Mouse (Mus musculus): ENCODE data around the gene N4bp3.
A peak's percentile ranks its signal among the peaks of the same experiment; 100 is the strongest.
"Not testable (repeated sequence)": the region's sequence is repeated elsewhere in the genome, so short reads cannot be mapped to it uniquely, and the experiment has no call there.

N4bp3 gene

DNA sequence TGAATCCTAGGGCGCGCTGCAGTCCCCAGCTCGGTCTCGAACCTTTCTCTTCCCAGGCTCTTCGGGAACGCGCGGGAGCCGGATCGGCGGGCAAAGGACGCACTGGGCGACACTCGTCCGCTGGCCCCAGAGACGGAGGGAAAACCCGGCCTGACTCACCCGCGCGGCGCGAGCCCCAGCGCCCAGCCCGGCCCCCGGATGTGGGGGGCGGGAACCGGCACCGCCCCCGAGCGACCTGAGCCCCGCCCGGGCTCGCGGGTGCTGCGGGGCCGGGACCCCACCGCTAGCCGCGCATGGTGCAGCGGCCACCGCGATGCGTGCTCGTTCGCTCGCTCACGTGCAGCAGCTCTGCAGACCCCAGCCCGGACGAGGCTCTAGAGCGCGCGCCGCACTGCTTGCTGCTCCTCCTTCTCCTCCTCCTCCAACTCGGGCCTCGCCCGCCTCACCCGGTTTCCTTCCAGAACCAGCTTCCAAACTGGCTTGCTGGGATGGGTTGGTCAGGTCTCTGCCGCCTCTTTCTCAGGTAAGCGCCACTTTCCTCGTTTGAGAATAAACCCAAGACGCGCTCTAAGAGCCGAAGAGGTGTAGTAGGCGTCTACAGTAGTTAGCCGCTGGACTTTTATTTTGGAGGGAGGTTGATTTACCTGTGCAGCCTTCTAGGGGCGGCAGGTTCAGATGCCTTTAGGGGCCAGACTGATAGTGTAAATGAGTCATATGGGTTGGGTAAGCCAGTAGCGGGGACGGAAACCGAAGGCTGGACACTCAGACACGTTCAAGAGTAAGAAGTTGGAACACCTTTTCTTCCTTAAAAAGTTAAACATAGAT is at the start of gene N4bp3, which contains the start of gene D930048N14Rik:
N4bp3 (minus strand) TSS at position 152 of the 825 bp plus-strand sequence.
D930048N14Rik (plus strand) TSS at position 264 of the 825 bp plus-strand sequence.
- DNase-seq = peak; percentile 88

- no peak for DNase-seq
Observed at GRCm38 (mm10) chr11:51694984-51695383, 44.3 kb upstream of the N4bp3 start.

GRCm38 (mm10) chr11:51690597-51690996 is 40.0 kb upstream of the N4bp3 start:
- not testable (repeated sequence) for DNase-seq

DNA sequence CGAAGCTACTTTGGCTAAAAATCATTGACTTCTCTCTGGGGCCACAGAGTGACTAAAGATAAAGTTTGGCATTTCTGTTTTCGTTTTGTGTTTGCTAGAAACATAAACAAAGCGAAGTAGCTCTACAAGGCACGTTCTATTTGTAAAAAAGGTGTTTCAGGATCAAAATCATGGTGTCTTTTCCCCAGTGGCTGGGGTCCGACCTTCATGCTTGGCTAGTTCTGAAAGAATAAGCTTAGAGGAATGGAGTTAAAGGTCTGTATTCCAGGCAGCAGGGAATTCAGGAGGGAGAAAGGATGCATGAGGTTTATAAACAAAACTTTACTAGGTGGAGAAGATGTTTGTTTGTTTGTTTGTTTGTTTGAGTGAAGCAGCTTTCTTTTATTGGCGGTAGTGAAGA is 38.7 kb upstream of the N4bp3 start:
- no peak for DNase-seq

DNA sequence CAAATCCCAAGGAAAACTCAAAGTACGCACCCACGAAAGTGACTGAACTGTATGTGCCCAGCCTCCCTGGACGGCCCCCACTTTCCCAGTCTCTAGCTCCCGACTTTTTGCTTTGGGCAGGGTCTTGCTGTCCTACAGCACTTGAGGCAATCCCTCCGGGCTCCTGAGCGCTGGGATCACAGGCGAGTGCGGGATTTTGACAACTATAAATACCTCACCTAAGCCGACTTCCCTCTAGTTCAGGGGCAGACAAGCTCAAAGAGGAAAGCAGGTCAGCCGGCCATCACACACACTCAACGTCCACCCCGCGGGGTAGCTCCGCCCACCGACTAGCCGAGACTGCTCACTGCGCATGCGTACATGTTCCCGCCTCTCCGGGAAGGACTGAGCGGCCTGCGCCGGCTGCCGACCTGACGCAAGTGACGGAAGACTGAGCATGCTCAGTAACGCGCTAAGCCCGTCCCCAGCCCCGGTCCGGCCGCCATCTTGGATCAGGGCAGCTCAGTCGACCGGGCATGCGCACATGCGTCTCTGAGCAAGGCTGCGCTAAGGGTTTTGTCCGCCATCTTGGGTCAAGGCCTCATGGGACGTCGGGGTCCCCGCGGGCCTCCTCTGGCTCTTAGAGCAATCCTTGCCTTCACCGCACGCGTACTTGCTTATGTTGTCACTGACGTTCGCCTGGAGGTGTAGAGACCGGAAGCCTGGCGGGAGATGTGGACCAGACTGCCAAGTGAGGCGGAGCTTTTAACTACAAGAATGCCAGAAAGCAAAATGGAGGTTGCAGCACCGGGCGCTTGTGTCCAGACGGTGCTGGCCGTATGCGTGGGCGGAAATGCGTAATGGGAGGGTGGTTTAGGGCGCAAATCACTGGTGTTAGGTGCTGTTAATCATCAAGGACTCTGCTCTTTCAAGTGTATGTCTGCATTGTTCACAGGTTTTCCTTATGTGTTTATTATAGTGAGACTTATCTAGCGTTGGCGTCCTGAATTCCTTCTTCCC is 38.0 kb upstream of the N4bp3 start, which contains the start of gene 0610009B22Rik:
0610009B22Rik (minus strand) TSS at position 545 of the 999 bp plus-strand sequence.
- DNase-seq = peak; percentile 100

DNA sequence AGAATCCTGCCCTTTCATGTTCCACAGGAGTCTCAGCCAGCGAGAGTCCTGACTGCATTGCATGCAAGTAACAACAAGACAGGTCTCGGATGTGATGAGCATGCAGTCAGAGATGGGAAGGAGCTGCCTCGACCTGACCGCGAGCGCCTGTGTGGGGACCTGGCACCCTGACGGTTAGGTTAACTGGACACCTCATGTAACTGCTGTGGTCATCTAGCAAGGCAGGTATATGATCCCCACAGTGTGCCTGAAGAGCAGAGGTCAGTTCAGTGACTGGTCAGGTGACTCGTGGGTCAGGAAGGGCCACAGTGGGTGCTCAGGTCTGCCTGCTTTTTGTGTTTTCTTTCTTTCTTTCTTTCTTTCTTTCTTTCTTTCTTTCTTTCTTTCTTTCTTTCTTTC is 31.3 kb upstream of the N4bp3 start:
- peak; percentile 15 for DNase-seq

GRCm38 (mm10) chr11:51681324-51681975 is 30.8 kb upstream of the N4bp3 start:
- DNase-seq = peak; percentile 88

GRCm38 (mm10) chr11:51679466-51679865 is 28.8 kb upstream of the N4bp3 start:
- DNase-seq = no peak

- no peak for DNase-seq
Observed at GRCm38 (mm10) chr11:51677737-51678418, 27.2 kb upstream of the N4bp3 start.

DNA sequence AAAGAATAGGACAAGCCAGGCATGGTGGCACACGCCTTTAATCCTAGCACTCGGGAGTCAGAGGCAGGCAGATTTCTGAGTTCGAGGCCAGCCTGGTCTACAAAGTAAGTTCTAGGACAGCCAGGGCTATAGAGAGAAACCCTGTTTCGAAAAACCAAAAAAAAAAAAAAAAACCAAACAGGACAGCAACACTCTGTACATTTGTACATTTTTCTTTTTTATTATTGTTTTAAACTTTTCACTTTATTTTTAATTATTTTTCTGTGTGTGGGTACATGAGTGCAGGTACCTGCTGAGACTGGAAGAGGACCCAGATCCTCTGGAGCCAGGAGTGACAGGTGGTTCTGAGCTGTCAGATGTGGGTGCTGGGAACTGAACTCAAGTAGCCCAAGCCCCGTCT is 24.7 kb upstream of the N4bp3 start:
- DNase-seq = no peak

- DNase-seq = no peak
Observed at GRCm38 (mm10) chr11:51673291-51673690, 22.6 kb upstream of the N4bp3 start.

GRCm38 (mm10) chr11:51671376-51671775 is 20.7 kb upstream of the N4bp3 start:
- DNase-seq = no peak

DNA sequence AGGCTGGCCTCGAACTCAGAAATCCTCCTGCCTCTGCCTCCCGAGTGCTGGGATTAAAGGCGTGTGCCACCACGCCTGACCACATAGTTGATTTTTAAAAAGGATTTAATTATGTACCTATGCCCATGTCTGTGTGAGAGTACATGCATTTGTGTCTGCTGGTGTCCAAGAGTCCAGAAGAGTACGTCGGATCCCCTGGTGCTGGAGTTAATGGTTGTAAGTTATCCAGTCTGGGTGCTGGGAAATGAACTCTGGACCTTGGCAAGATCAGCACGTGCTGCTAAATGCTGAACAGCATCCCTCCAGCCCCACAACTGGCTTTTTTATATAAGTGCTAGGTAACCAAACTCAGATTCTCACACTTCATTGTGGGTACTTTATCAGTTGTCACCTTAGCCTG is 20.2 kb upstream of the N4bp3 start:
- DNase-seq = no peak

DNA sequence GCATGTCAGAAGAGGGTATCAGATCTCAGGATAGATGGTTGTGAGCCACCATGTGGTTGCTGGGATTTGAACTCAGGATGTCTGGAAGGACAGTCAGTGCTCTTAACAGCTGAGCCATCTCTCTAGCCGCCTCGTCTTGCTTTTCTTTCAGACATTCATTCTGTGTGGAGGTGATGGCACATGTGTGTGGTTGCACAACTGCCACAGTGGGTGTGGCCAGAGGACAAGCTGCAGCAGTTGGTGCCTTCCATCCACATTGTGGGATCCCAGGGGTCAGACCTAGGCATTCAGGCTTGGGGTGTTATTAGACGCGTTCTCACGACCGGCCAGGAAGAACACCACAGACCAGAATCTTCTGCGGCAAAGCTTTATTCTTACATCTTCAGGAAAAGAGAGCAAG is 14.1 kb upstream of the N4bp3 start:
- DNase-seq = not testable (repeated sequence)

GRCm38 (mm10) chr11:51662632-51663031 is 12.0 kb upstream of the N4bp3 start:
- DNase-seq = no peak

DNA sequence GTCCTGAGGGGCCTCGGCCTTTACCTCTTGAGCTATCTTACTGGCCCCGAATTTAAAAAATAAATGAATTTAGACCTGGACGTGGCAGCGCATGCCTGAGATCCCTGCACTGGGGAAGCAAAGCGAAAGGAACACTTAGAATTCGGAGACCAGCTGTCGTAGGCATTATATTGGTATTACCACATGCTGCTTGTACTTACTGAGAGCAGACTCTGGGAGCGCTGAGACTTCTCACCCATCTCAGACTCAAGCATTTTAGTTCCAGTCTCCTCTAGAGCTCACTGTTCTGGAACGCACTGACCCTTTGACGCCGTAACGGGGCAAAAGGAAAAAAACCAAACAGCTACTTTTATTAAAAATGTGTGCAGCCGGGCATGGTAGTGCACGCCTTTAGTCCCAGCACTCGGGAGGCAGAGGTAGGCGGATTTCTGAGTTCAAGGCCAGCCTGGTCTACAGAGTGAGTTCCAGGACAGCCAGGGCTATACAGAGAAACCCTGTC is 11.3 kb upstream of the N4bp3 start:
- no peak for DNase-seq

DNA sequence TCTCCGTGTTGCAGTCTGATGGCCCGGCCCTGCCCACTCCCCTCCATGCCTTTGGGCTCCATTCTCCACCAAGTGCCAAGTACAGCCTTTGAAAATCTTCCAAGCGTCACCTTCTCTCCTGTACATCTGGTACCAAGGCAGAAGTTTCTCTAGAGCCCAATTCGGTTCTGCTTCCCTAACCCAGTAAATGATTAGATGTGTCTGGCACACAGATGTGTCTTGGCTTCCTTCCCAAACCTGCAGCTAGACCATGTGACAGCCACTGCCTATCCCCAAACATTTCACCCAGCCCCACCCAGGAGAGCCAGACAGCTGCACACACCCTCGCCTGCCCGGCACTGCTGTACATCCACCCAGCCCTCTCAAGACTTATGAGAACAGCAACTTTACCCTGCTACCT is 8.1 kb upstream of the N4bp3 start:
- no peak for DNase-seq

DNA sequence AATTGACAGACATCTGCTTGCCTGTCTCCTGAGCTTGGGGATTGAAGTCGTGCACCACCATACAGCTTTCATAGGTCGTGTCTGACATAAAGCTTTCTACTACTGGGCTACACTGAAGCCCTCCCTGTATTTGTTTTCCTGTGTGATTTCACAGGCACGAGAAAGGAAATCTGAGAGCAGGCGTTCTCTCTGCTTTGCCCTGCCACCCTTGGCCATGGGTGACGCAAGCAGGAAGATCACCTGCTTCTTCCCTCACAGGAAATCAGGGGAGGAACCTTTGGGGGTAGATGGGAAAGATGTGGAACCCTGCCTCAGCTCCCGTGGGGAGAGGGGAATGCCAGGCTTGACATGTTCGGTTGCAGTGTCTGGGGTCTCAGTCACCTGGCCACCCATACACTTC is 7.6 kb upstream of the N4bp3 start:
- no peak for DNase-seq

DNA sequence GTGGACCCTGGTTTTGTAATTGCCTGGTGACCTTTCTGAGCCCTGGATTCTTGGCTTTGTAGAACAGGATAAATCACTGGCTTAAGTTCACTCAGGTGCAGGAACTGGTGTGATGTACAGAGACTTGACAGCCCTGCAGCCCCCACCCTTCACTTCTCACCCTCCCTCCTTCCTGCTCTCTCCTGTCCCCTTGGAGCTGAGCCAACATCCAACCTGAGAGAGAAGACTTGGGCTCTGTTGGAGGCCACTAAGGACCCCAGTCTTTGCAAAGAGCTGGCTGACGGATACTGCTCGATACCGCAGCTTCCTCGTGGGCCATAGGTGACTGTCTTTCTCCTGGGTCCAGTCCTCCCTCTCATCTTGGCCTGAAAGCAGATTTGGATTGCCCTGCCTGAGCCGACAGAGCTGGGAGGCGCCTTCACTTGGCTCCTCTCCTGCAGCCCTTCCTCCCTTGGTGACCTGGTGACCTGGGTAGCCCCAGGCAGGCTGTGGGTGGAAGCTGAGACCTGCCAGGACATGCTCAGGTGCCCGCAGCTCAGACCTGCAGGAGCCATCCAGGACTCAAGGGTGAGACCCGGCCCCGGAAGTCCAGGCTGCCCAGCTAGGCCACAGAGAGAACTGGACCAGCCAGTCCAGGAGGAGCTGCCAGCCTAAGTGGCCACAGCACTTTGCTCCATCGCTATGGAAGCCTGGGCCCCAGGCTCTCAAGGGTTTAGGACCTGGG is 6.3 kb upstream of the N4bp3 start:
- no peak for DNase-seq

DNA sequence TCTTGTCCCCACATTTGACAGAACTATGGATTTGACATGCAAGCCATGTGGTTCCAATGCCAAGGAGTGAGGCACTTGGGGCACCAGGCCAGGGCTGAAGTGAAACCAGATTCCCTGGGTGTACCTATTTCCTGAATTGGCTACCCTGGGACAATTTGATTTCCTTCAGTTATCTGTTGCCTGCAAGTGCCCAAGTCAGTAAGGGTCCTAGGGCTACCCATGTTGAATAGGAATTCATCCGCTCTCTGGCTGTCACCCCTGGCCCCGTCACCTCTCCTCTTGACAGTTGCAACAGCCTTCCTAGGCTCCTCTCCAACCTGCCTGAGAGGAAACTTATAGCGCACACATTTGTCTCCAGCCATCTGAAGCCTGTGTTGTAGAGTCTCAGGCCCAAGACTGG is 4.2 kb upstream of the N4bp3 start:
- DNase-seq = no peak

GRCm38 (mm10) chr11:51653736-51654135 is 3.1 kb upstream of the N4bp3 start:
- DNase-seq = no peak
